Mouse (Mus musculus) heart, embryonic 12.5 days (tissue): ENCODE data around the gene Dlst. TPM values are rescaled to one million over a fixed set of nuclear protein-coding genes. Genes with fewer than 3 reads are reported as not detected.

Source experiments
- ATAC-seq: fragments of 200-750 bp; cut with Nextera tagmentation; 2 replicates; pipeline ENCODE4 v1.8.0; 2017; ENCODE audit warnings: moderate TSS enrichment, moderate library complexity; ENCODE audit not compliant: insufficient number of reproducible peaks, low FRiP score
- H3K27ac ChIP-seq: fragments of 300-500 bp; sonication (generic); 2 replicates; pipeline ENCODE4 v1.5.1; 2016; ENCODE audit warnings: mild to moderate bottlenecking, moderate library complexity; ENCODE audit not compliant: poor library complexity, severe bottlenecking
- H3K27me3 ChIP-seq: fragments of 300-500 bp; sonication (generic); replicated peaks from 2 replicates; pipeline ENCODE4 v1.6.1; 2016; ENCODE audit warnings: mild to moderate bottlenecking, moderate library complexity
- H3K36me3 ChIP-seq: fragments of 300-500 bp; sonication (generic); 2 replicates; pipeline ENCODE4 v1.6.1; 2016; ENCODE audit warnings: mild to moderate bottlenecking, moderate library complexity
- H3K4me1 ChIP-seq: fragments of 300-500 bp; sonication (generic); replicated peaks from 2 replicates; pipeline ENCODE4 v1.6.1; 2016; ENCODE audit warnings: mild to moderate bottlenecking
- H3K4me2 ChIP-seq: fragments of 300-500 bp; sonication (generic); 2 replicates; pipeline ENCODE4 v1.6.1; 2016; ENCODE audit warnings: mild to moderate bottlenecking, moderate library complexity
- H3K4me3 ChIP-seq: fragments of 300-500 bp; sonication (generic); 2 replicates; pipeline ENCODE4 v1.5.1; 2016; ENCODE audit warnings: mild to moderate bottlenecking
- H3K9ac ChIP-seq: fragments of 300-500 bp; sonication (generic); 2 replicates; pipeline ENCODE4 v1.6.1; 2016; ENCODE audit warnings: mild to moderate bottlenecking, moderate library complexity
- H3K9me3 ChIP-seq: fragments of 300-500 bp; sonication (generic); replicated peaks from 2 replicates; pipeline ENCODE4 v1.6.1; 2016; ENCODE audit warnings: mild to moderate bottlenecking, moderate library complexity
- WGBS: fragments of 180-500 bp; shearing (Covaris S2); methylation state at CpG from one replicate; pipeline ENCODE4 v1.1.7; 2016; 5-methylcytosine and 5-hydroxymethylcytosine counted together
- polyA plus RNA-seq: library from polyadenylated mRNA; unstranded; fragments of >200 nt; fragmentation: Nextera tagmentation; extraction: Ambion mirVana; gene quantifications from 2 replicates; pipeline ENCODE4 v1.2.1, GENCODE M21; 2016

Dlst gene
- polyA plus RNA-seq, 1 experiment from 2014 or later: 197 TPM

GRCm38 (mm10) chr12:85095859-85096258 is 14.8 kb upstream of the Dlst start:
- Histone ChIP-seq H3K9me3 (no peaks in the 10 kb centered on the region), H3K9ac (no peak overlapping the region), H3K4me2 (no peak overlapping the region), H3K27ac (no peak overlapping the region), H3K4me1 (peaks cover 8% of the 10 kb centered on the region), H3K27me3 (no peaks in the 10 kb centered on the region), H3K36me3 (no peaks in the 10 kb centered on the region), H3K4me3 (no peak overlapping the region)
- no peak for ATAC-seq
- 85% methylated on average over 7 of the region's 7 CpGs for WGBS

- Histone ChIP-seq H3K9ac (no peak overlapping the region), H3K36me3 (no peaks in the 10 kb centered on the region), H3K4me2 (no peak overlapping the region), H3K27me3 (no peaks in the 10 kb centered on the region), H3K4me3 (no peak overlapping the region), H3K9me3 (no peaks in the 10 kb centered on the region), H3K27ac (no peak overlapping the region), H3K4me1 (no peaks in the 10 kb centered on the region)
- no peak for ATAC-seq
- 77% methylated on average over 14 of the region's 14 CpGs for WGBS
These were observed 9.6 kb upstream of the Dlst start for GRCm38 (mm10) chr12:85101001-85101400.

GRCm38 (mm10) chr12:85101521-85102106 is 9.0 kb upstream of the Dlst start:
- 74% methylated on average over 5 of the region's 5 CpGs for WGBS
- H3K4me2 ChIP-seq: no peak overlapping the region
- H3K9me3 ChIP-seq: no peaks in the 10 kb centered on the region
- no peak overlapping the region for H3K9ac ChIP-seq
- no peak overlapping the region for H3K4me3 ChIP-seq
- no peak for ATAC-seq
- H3K27me3 ChIP-seq: no peaks in the 10 kb centered on the region
- H3K27ac ChIP-seq: no peak overlapping the region
- peaks cover 5% of the 10 kb centered on the region for H3K4me1 ChIP-seq
- H3K36me3 ChIP-seq: no peaks in the 10 kb centered on the region

- no peak overlapping the region for H3K4me3 ChIP-seq
- no peaks in the 10 kb centered on the region for H3K9me3 ChIP-seq
- ATAC-seq: no peak
These were observed 7.5 kb upstream of the Dlst start for GRCm38 (mm10) chr12:85103096-85103495.

GRCm38 (mm10) chr12:85104789-85105188 is 5.8 kb upstream of the Dlst start:
- 90% methylated on average over 8 of the region's 8 CpGs for WGBS
- Histone ChIP-seq H3K4me1 (peaks cover 14% of the 10 kb centered on the region), H3K9ac (no peak overlapping the region), H3K27me3 (no peaks in the 10 kb centered on the region), H3K36me3 (no peaks in the 10 kb centered on the region), H3K4me3 (no peak overlapping the region), H3K4me2 (no peak overlapping the region), H3K9me3 (no peaks in the 10 kb centered on the region), H3K27ac (no peak overlapping the region)
- ATAC-seq: no peak

More at GRCm38 (mm10) chr12:85103096-85103495, 7.5 kb upstream of the Dlst start:
- no peaks in the 10 kb centered on the region for H3K27me3 ChIP-seq
- no peak overlapping the region for H3K4me2 ChIP-seq
- no peak overlapping the region for H3K9ac ChIP-seq
- WGBS: 80% methylated on average over 8 of the region's 8 CpGs
- H3K27ac ChIP-seq: no peak overlapping the region
- peaks cover 8% of the 10 kb centered on the region for H3K4me1 ChIP-seq
- no peaks in the 10 kb centered on the region for H3K36me3 ChIP-seq

GRCm38 (mm10) chr12:85106292-85106691 is 4.3 kb upstream of the Dlst start:
- ATAC-seq: no peak
- Histone ChIP-seq H3K9me3 (no peaks in the 10 kb centered on the region), H3K36me3 (no peaks in the 10 kb centered on the region), H3K4me2 (peak overlapping the region; percentile 68), H3K4me1 (peaks cover 17% of the 10 kb centered on the region), H3K4me3 (peak overlapping the region; percentile 32), H3K9ac (peak overlapping the region; percentile 62), H3K27me3 (no peaks in the 10 kb centered on the region), H3K27ac (no peak overlapping the region)
- 5% methylated on average over 8 of the region's 8 CpGs for WGBS

GRCm38 (mm10) chr12:85108643-85109042 is 2.0 kb upstream of the Dlst start:
- Histone ChIP-seq H3K9me3 (no peaks in the 10 kb centered on the region), H3K4me2 (no peak overlapping the region), H3K9ac (no peak overlapping the region), H3K36me3 (no peaks in the 10 kb centered on the region), H3K4me3 (no peak overlapping the region), H3K4me1 (peaks cover 39% of the 10 kb centered on the region), H3K27me3 (no peaks in the 10 kb centered on the region), H3K27ac (no peak overlapping the region)
- WGBS: 64% methylated on average over 3 of the region's 3 CpGs
- ATAC-seq: no peak

- H3K4me1 ChIP-seq: peaks cover 44% of the 10 kb centered on the region
- no peaks in the 10 kb centered on the region for H3K9me3 ChIP-seq
- ATAC-seq: no peak
- H3K27me3 ChIP-seq: no peaks in the 10 kb centered on the region
- H3K4me2 ChIP-seq: peak overlapping the region; percentile 90
- H3K9ac ChIP-seq: no peak overlapping the region
- WGBS: 54% methylated on average over 4 of the region's 4 CpGs
- H3K36me3 ChIP-seq: no peaks in the 10 kb centered on the region
- no peak overlapping the region for H3K4me3 ChIP-seq
- no peak overlapping the region for H3K27ac ChIP-seq
These were observed 1.2 kb upstream of the Dlst start for GRCm38 (mm10) chr12:85109426-85109825.

GRCm38 (mm10) chr12:85110011-85110697 is 479 bp upstream of the Dlst start:
- no peaks in the 10 kb centered on the region for H3K9me3 ChIP-seq
- H3K4me3 ChIP-seq: peak overlapping the region; percentile 78
- H3K27ac ChIP-seq: peak overlapping the region; percentile 82
- H3K4me2 ChIP-seq: peak overlapping the region; percentile 90
- H3K4me1 ChIP-seq: peaks cover 44% of the 10 kb centered on the region
- peak overlapping the region; percentile 92 for H3K9ac ChIP-seq
- ATAC-seq: peak; percentile 26; the same call in 1 of the 2 replicates
- 15% methylated on average over 18 of the region's 18 CpGs for WGBS
- peaks cover 7% of the 10 kb centered on the region for H3K36me3 ChIP-seq
- H3K27me3 ChIP-seq: no peaks in the 10 kb centered on the region

- Histone ChIP-seq H3K27ac (peak overlapping the region; percentile 53), H3K4me2 (peak overlapping the region; percentile 90), H3K9ac (peak overlapping the region; percentile 92; the same call in 1 of the 2 replicates), H3K36me3 (peaks cover 21% of the 10 kb centered on the region), H3K4me3 (peak overlapping the region; percentile 78; the same call in 1 of the 2 replicates), H3K27me3 (no peaks in the 10 kb centered on the region), H3K4me1 (peaks cover 43% of the 10 kb centered on the region), H3K9me3 (no peaks in the 10 kb centered on the region)
- ATAC-seq: no peak
- 79% methylated on average over 7 of the region's 7 CpGs for WGBS
These were observed 2.1 kb downstream of the Dlst start for GRCm38 (mm10) chr12:85112550-85113251.

- Histone ChIP-seq H3K9ac (no peak overlapping the region), H3K27ac (peak overlapping the region; percentile 61), H3K27me3 (no peaks in the 10 kb centered on the region), H3K36me3 (peaks cover 27% of the 10 kb centered on the region), H3K4me3 (no peak overlapping the region), H3K4me2 (0 out of 2 replicates have a peak overlapping the region, but pooled peaks have one; percentile 15), H3K9me3 (no peaks in the 10 kb centered on the region), H3K4me1 (peaks cover 43% of the 10 kb centered on the region)
- WGBS: 70% methylated on average over 3 of the region's 3 CpGs
- ATAC-seq: no peak
These were observed 2.7 kb downstream of the Dlst start for GRCm38 (mm10) chr12:85113337-85113736.
